Mouse (Mus musculus) 3T3-L1 (cell line): ENCODE measurements at regions not wholly inside any gene's neighbourhood (a gene's known extent, or its start where the extent isn't known, plus 50 kb on each side); places are given as distances from the start of the nearest gene placed in this dataset.
A peak's percentile ranks its signal among the peaks of the same experiment; 100 is the strongest.

Experiments
- DNase-seq: peaks from one replicate; pipeline ENCODE4 v3.0.0-alpha.2; 2015; ENCODE audit warnings: low read depth, low spot score

DNA sequence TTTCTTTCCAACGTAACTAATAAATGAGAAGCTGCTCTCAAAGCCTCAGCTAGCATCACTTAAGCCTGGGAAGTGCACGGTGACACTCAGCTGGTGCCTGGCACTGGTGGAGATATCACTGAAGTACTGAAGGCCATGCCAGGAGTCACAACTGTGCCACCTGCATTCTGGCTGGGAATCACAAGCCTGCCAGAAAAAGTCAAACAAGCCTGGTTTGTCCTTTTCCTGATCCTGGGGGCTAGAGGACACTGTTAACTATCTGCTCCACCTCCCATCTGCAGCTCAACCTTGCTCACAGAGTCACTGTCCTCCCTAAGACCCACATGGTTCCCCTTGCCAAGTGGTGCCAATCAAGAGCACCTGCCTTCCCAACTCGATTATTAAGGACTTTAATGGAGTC, 135.2 kb upstream of the Car8 start:
- no peak for DNase-seq

DNA sequence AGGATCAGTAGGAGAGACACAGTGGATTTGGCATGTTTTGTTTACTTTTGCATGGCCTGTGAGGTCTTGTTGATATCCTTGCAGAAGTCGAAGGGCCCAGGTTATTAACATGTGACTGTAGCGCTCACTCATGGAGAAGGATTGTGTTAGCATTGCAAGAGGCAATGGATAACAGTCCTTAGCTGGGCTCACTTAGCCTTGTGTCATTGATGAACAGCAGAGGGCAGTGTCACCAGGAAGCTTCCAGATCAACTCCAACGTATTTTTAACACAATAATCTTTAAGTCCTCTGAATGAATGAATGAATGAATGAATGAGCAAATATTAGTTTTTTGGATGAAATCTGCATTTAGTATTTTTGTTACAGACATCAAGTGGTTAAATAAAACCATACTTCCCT, 133.2 kb upstream of the Car8 start:
- peak; percentile 55 for DNase-seq

DNA sequence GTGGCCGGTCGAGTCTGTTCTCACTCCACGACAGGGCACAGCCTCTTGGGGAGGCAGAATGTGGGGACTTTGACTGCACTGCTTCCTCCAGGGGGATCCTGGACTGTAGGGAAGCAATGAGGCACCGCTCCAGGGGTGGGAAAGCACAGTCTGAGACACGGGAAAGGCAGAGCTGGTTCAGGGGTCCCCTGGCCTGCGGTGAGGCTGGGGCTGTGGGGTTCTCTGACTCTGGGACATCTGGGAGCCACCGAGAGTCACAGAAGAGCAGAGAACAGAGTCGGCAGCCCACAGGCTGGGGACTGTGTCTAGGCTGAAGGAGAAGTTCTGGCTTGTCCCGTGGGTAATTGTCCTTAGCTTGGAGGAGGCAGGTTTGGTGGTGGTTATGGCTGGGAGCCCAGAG, 131.9 kb upstream of the Car8 start:
- no peak for DNase-seq

DNA sequence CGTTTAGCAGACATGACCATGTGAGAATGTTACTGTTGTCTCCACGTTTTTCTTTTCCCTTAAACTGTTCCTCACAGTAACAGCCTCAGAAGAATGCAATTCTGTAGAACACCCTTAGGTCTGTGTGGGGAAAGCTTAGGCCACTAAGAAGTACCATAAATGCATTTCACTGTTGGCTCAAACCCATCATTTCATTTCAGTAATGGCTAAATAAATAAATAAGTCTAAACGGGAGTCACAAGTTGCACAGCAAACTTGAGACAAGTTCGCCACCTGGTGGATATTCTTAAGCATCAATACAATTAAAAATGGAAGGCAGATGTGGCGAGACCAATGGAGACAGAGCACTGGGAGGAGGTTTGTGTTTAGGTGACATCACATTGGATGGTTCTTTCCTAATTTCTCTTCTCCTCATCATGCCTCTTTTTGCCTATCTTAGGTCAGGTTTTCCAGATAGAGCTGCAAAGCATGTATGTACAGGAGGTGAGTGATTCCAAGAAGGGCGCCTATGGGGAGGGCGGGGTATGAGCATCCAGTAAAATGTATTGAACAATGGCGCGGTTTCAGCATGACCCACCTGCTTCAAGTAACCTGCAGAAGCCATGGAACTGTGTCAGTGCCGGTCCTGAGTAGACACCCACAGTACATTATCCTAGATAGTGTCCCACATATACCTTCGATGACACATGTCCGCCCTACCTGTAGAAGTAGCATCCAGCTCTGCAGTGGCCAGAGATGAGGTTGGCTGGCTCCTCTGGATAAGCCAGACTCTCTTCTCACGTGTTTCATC, 128.8 kb upstream of the Car8 start:
- DNase-seq, result peak; percentile 84

DNA sequence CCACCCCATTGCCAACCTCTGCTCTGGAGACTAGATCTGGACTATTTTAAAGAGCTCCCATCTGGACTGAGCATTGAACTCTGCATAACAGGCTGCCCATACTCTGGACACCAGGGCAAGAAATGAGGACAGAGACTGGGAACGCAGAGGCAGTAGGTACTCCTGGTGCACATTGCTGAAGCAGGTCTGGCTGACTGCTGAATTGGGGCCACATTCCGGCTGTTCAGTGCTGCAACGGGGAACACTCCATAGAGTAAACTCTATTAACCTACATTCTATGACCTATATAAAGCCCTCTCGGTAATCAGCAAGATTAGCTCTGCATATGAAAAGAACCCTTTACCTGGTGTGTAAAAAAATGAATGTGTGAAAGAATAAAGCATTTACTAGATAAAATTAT, 128.1 kb upstream of the Car8 start:
- DNase-seq, result no peak

DNA sequence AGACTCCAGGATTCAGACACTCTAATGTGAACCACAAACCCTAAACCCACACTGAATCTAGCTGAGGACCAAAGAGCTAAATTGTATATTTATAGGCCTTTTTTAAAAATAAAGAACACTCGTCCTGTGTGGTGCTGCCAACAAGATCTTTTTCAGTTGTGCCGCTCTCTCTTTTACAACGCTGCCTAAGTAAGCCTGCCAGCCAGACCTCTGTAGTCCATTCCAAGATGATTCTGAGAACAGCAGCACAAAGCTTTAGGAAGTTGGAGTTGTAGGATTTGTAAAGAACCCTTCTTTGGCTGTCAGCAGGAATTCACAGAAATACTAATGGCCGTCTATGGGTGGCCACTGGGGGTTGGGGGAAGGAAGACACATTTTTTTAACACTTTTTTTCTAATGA, 123.6 kb upstream of the Car8 start:
- no peak for DNase-seq

DNA sequence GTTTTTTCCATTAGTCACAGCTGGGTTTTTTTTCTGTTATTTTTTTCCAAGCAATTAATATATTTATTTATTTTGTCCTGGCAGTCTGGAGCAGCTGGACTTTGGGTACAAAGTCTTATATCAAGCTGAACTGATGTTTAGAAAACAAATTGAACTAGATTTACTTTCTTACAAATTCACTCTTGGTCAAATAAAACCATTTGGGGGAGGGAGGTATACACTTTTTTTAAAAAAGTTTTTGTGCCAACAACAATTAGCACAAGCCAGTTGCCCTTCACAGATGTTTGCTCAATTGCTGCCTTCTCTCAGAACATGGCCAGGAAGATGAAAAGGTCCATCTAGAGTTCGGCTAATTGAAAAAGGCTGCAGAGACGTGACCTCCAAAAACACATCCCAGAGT, 123.1 kb upstream of the Car8 start:
- DNase-seq, result no peak

DNA sequence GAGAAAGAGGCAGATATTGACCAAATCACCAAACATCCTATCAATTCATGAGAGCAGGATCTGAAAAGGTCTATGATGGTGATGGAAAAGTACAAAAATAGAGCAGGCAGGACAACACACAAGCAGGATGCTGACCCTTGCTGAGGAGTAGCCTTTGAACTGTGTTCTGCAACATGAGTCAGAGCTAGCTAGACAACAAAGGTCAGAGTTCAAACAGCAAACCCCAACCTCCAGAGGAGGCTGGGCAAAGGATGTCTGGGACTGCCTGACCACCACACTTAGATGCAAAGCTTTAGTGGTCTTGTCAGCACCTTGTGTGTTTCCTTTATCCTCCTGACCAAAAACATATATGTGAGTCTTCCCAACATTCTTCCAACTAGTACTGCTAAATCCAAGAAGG, 122.5 kb upstream of the Car8 start:
- no peak for DNase-seq

DNA sequence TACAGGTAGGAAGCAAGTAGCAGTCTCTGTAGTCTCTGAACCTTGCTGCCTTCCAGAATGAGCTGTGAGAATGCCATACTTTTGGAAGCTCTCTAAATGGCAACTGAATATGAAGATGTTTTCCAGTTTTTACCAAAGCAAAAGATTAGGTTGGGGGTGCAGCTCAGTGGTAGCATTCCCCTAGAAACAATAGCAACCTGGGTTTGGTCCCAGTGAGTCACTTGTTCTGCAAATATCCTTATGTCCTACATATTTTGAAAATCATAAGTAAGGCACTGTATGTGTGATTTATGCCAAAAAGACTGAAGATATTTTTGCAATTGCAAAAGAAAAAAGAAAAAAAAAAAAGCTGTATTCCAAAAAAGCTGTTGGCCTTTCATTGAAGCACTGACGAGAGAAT, 118.6 kb upstream of the Car8 start:
- no peak for DNase-seq

DNA sequence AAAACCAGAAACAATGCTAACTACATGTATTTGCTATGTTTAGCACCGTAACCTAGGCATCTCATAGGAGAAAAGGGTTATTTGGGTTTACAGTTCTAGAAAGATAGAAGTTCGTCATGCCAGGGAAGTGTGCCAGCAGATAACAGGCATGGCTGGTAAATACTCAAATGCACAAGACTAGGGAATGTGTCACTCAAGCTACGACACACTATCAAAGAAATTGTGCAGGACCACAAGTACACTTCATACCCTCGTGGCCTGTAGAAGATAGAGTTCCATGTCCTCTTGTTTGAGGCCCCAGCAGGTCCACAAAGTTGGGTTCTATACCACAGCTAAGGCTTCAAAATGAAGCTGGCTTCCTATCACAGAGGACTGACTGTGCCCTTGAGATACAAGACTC, 103.1 kb upstream of the Car8 start:
- no peak for DNase-seq

DNA sequence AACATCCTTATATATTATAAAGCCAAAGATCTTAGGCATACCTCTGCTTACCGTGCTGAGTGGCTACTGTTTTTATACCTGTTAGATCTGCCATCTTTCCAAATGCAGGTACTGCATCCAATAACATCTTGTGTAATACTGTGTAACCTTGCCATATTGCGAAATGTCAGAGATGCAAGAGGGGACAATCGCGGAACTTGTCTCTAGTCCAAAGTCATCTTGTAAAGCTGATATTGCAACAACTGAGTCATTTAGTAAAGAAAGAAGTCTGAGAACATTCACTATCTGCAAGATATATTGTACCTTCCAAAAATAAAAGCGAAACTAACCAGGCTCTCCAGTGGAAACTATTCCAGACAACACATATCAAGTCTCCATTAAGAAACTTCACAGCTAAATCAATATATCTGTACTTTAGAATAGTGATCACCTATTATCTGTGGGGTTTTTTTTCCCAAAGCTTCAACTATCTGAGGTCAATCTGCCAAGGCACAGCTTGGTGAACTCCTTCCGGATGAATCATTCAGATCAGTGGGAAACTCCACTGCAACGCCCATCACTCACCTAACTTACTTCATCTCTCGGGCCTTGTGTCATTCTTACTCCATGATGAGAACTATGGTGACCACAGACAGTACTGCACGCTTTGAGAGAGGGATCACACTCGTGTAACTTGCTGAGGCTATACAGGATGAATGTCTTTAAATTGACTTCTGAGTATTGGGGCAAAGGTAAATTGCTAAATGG, 70.6 kb upstream of the Car8 start:
- DNase-seq, result no peak

DNA sequence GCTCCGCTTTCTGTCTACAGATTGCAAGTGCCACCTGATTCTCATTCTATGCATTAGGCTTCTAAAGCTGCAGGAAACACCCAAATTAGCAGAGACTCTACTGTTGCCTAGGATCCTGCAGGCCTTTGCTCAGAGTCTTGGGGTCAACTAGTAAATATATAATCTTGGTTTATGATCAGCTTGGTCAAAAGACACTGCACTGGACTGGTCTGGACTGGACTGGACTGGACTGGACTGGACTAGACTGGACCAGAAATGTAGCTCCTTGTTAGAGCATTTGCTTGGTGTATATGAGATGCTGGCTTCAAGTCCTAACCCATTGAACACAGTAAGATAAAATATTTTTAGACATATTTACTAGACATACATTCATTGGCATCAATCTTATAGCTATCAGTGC, 53.7 kb upstream of the Car8 start:
- DNase-seq, result no peak

DNA sequence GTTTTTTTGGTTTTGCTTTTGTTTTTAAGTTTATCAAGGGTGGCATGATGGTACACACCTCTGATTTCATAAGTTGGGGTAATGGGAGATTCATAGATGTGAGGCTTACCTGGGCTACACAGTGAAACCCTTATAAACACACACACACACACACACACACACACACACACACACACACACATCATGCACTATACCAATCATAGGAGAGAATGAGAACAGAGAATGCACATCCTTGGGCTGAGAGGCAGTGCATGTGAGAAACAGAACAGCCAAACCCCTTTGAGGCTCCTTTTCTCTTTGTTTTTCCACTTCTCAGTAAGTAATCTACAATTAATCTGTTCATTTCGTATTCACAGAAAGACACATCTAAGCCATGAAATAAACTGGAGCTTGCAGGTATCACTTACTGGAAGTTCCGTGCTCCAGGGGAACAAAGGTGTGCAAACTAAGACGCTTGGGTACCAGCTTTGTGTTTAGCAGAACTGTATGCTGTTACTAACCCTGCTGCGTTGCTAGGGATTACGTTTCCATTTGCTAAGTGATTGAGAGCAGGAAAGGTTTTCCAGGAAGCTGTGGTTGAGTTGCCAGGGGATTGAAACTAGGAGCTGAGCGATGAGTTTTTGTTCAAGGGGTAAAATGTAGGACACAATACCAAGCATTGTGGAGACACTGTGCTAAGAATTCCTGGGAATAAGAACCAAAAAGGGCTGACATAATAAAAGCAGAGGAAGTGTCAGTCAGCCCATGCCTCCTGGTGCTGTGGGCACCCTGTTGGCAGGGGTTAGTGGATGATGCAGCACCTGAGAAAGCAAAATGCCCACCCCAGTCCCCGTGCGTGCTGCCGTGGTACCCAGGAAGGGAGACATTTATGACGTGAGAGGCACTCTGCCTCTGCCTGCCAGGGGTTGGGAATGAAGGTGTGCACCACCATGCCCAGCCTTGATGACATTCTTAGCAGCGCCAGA, 53.0 kb upstream of the Car8 start:
- DNase-seq, result no peak

DNA sequence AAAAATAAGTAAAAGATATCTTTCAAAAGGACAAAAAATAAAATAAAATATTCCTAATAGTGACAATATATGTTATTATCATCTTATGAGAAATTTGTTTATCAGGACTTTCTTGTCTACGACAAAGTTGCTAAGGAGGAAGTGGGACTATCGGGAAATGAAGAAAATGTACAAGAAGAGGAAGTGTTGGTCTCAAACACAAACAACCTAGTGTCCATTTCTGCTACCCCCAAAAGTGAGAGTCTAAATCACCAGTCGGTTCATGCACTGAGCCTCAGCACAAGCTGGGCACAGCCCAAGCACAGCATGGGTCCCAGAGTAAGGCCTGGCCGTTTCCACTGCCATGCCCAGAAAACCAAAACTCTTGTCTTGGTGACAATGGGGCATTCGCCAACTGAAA, 51.1 kb upstream of the Car8 start:
- no peak for DNase-seq
